Mouse (Mus musculus): ENCODE measurements around the gene Nthl1.
"Not testable (repeated sequence)": the region's sequence is repeated elsewhere in the genome, so short reads cannot be mapped to it uniquely, and the experiment has no call there.

Nthl1 gene

DNA sequence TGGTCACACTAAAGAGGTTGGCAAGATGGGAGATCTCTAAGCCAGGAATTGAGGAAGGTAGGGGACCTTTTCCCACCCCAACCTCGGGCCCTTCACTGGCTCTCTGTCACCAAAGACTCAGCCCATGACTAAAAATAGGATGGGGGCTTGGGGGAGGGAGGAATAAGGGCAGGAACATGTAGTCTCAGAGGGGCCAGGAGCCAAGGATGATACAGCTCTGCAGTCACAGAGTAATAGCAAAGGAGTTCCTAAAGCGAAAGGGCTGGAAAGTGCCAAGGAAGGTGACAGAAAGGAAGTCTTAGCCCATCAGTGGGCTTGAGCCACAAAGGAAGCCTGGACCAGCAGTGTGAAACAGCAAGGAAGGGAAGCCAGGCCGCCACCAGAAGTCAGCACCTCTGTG is 19.4 kb downstream of the Nthl1 start:
- DNase-seq, result no peak

DNA sequence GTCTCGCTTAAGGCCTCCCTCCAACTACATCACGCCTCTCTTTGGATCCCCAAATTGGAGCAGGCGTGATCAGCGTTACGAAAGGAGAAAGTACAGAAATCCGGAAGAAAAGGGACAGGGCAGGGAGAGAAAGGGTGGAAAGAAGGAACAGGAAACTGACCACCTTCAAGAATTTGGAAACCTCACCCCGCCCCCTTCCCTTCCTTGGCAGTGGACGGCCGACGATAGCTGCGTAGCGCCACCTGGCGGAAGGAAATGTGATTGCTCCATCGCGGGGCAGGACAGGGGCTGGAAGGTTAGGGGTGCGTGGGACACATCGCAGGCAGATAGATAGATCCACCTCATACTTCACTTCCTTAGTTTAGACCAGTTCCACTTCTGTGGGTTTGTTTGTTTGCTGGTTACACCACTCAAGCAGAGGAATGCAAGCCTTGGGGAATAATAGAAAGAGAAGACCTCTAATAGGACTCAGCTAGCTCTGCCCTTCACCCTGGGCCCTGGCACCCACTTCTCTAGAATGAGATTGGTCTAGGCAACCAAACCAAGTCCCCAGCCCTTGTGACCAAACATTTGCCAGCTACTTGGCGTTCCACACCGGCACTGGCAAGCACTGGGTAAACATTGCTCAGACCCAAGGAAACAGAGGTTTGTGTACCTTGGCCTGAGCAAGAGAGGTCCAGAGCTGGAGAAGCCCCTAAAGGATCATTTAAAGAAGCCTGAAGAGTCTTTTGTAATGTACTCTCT is 21.7 kb downstream of the Nthl1 start:
- DNase-seq, result peak; percentile 87 to 91

DNA sequence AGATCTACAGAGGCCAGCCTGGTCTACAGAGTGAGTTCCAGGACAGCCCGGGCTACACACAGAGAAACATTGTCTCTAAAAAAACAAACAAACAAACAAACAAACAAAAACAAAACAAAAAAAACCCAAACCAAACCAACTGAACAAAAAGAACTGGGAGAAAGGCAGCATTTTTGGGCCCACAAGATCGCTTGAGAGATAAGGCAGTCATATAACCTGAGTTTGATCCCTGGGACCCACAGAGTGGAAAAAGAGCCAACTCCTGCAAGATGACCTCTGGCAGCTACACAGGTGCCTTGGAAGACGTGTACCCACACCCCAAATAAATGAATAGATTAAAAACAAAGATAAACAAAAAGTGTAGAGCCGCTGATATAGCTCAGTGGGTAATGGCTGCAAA is 22.5 kb downstream of the Nthl1 start:
- DNase-seq, result no peak

DNA sequence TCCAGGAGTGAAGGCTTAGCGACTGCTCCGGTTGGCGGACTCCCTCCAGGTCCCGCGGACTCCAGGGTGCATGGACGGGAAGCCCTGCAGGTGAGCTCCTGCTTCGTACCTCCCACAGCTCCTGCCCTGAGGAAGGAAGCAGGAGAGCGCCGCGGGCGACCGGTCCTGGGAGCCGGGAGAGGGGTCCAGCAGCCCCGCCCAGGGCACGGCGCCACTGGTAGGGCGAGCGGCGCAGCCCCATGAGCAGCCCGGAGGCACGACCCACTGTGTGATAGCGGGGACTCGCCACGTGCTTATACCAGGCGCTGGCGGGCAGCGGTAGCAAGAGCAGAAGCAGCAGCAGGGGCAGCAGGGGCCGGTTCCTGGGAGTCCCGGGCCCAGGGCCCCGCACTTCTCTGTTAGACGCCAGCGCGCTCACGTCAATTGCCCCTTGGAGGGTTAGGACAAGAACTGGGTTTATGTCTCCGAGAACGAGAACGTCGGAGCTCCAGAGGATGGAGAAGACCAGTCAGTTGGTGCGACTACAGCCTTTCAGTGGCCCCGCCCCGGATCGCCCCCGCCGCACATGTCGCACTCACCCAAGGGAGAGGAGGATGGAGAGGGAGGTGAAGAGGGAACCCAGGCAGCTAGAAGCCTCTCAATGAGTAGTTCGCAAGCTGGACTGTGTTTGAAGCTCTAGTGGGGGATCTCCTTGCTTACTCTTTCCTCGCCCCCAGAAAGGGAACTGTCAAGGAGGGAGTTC is 25.7 kb downstream of the Nthl1 start, which contains the start of gene Npw:
Gene Npw, minus strand, starts transcription at position 441 of the 742 bp plus-strand sequence.
- no peak for DNase-seq

DNA sequence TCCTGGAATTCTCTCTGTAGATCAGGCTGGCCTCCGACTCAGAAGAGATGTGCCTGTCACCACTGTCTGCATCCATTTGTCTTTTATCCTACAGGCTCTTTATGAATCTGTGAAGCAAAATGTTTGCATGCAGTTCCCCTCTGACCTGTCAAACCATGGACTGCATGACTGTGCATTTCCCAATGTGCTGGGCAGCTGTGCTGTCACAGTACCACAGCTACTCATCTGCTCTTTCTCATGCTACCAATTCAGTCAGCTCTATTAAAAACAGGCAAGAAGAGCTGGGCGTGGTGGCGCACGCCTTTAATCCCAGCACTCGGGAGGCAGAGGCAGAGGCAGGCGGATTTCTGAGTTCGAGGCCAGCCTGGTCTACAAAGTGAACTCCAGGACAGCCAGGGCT is 34.5 kb downstream of the Nthl1 start:
- DNase-seq, result not testable (repeated sequence)

DNA sequence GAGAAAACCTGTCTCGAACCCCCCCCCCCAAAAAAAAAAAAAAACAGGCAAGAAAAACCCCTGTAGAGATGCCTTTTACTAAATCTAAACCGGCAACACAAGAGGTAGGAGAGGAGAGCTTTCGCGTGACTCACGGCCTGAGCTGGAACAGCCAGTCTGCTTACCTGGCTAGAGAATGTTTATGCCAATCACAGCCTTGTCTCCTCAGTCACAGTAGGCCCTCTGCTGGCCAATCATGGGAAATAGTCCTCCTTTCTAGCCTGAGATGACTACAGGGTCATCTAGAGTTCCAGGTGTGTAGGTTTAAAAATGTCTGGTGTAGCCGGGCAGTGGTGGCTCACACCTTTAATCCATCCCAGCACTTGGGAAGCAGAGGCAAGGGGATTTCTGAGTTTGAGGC is 34.9 kb downstream of the Nthl1 start:
- peak; percentile 82 to 87 for DNase-seq

DNA sequence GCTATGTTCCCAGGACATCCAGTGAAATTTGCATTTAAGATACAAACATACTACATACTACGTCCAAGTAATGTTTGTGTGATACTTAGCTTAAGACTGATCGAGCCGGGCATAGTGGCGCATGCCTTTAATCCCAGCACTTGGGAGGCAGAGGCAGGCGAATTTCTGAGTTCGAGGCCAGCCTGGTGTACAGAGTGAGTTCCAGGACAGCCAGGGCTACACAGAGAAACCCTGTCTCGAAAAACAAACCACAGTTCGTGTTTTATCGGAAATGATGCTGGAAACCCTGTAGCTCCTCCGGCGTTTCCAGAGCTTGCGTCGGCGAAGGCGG is 36.7 kb downstream of the Nthl1 start:
- DNase-seq, result not testable (repeated sequence)

DNA sequence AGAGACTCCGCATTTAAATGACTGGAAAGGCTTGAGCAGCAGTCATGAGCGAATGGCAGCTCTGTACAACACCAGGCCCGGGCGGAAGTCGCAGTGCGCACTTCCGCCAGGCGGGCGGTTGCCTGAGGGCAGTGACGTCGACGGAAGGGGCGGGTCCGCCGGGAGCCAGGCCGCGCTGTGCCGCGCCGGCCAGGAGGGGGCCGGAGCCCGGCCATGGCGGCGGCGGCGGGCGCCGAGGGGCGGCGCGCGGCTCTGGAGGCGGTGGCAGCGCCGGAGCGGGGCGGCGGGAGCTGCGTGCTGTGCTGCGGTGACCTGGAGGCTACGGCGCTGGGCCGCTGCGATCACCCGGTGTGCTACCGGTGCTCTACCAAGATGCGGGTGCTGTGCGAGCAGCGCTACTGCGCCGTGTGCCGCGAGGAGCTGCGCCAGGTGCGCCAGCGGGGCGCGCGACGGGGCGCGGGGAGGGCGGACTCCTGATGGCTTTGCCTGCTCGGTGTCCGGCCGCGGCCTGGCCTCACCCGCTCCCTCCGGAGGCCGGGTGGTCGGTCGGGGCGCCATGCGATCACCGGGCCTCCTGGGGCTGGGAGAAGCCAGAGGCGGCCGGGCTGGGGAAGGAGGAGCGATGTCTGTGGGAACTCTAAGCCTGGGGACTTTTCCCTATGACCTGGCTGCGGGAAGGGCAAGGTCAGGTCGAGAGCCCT is 37.2 kb downstream of the Nthl1 start, which contains the start of gene Zfp598:
Gene Zfp598, plus strand, starts transcription at position 143 of the 701 bp plus-strand sequence.
- peak; percentile 95 to 97 for DNase-seq

DNA sequence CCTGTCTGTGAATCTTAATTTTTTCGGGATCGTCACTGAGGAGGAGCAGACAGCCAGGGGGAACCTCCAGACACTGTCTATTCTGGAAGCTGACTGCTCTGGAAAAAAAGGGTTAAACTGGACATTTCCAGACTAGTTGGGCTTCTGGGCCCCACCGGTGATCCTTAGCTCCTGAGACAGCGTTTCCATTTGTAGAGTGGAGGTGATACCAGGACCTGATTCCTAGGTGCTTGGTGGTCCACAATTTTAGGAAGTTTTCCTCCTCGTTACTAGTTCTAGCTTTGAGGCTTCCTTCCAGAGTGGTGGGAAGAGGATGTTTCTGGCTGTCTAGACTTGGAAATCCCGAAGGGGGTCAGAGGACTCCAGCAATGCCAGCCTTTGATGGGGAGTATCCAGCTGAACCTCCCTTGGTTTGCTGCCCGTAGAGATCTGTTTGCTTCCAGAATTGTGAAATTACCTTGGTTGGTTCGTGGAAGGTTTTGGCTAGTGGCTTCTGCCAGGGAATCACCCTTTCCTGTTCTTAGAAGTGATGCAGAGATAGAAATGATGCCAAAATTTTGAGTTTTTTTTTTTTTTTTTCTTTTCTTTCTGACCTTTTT is 37.9 kb downstream of the Nthl1 start:
- DNase-seq, result no peak

DNA sequence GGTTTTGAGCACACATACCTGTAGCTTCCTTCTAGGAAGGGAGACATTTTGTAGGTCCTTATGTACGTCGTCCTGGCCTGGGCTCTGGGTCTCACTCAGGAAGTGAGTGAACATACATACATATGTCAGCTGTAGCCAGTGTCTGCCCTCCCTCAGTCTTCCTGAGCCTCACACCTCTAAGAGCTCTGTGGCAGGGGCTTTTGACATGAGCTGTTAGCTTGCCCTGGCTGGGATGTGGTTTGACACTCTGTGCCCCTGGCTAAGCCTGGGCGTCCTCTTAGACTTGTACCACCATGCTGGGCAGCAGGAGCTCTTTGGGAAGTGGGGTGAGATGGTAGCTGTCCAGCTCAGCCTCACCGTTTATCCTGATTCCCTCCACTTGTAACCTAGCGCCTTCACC is 38.9 kb downstream of the Nthl1 start:
- DNase-seq, result no peak

DNA sequence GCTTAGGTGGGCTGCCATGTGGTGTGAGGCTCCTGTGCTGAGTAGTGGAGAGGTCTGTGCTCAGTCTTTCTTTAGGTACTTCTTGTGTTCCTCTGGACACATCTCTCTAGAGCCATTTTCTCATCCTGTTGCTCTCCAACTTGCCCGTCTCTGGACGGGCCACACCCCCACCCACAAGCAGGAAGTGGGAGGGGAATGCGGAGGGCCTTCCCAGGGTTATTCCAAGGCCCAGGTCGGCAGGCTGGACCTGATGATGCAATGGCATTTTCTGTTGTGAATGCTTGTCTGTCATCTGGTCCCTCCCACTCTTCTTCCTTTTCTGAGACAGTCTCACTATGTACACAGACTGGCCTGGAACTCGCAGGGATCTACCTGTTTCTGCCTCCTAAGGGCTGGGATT is 39.7 kb downstream of the Nthl1 start:
- no peak for DNase-seq

DNA sequence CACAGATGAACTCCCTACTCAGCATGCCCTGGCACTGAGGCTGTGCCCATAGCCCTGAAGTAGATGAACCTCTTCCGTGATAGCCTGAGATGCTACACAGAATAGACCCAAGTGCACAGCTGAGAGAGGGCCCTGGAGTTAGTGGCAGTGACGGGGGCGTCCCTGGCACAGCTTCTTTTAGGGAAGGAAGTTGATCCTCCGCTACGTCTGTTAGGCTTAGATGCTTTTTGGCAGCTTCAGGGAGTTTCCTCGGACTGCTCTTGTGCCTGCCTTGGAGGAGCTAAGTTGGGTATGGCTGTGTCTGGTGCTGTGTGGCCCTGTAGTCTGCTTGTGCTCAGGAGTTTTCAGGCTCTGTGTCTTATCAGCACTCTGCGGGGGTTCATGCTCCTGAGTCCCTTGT is 41.8 kb downstream of the Nthl1 start:
- no peak for DNase-seq

DNA sequence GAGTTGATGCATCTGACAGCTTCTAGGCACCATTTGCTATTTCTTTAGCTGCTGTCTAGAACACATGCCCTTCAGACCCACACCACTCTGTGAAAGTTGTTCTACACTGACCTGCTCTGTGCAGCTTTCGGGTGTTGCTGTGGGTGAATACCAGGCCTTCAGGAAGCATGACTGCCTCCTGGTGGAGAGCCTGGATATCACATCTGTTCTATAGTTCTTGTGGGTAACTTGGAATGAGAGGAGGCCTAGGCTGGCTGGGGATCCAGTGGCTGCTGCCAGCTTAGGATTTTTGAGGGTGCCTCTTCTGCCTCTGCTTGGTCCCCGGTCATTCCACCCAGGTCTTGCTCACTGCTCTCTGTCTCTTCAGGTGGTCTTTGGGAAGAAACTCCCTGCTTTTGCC is 43.7 kb downstream of the Nthl1 start:
- peak; percentile 77 to 87 for DNase-seq

DNA sequence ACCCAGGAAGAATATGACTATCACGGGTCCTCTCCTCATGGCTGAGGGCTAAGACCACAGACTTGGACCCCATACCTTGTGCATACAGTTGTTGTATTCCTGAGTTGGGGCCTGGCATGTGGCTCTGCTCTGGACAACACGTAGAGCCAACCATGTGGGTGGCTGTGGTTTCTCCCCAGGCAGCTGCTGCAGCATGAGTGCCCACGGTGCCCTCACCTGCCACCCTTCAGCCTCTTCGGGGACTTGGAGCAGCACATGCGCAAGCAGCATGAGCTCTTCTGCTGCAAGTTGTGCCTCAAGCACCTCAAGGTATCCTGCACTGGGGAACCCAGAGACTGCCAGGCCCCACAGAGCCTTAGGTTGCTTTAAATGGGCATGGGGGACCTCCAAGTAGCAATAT is 44.4 kb downstream of the Nthl1 start:
- no peak for DNase-seq

DNA sequence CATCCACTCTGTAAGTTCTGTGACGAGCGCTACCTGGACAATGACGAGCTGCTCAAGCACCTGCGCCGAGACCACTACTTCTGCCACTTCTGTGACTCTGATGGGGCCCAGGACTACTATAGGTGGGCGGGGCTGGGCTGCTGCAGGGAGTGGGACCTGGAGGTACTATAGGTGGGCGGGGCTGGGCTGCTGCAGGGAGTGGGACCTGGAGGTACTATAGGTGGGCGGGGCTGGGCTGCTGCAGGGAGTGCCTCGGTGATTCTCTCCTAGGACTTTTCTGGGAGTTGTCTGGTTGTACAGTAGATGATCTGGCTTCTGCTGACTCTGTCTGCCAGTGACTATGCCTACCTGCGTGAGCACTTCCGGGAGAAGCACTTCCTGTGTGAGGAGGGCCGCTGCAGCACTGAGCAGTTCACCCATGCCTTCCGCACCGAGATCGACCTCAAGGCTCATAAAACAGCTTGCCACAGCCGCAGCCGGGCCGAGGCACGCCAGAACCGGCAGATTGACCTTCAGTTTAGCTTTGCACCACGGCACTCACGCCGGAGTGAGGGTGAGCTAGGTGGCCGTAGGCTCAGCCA is 45.1 kb downstream of the Nthl1 start:
- DNase-seq, result no peak

DNA sequence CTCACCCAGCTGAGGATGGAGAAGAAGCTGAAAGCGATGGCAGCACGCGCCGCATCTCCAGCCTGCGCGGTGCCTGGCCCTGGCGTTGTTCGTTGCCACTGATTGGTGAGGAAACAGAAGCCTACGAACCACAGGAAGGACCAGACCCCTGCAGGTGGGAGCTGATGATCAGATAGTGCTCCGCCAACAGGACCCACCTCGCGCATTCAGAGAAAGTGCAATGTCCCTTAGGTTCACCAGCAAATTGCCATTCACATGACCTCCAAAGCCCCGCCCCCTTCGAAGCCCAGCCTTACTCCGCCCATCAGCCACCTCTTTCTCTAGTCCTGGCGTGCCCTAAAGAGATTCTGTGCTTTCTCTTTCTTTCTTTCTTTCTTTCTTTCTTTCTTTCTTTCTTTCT is 54.0 kb downstream of the Nthl1 start:
- DNase-seq, result peak in 1 of 2 experiments; percentile 48

DNA sequence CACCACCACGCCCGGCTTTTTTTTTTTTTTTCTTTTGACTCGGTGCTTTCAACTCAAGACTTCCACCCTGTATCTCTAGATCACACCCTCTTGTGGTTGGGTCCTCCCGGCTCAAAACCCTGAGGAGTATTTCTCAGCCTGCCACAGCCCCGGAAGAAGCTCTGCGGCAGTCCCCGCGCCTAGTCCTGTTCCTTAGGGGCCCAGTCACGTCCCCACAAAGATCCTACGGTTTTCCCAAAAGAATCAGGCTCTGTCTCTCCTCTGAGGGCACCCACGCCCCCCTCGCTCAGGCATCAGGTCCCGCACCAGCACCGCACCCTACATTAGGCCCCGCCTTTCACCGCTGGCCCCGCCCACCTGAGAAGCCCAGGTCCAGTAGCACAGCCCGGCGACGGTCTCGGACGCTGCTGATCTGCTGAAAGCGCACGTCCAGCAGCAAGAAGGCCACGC is 54.7 kb downstream of the Nthl1 start:
- peak; percentile 51 to 56 for DNase-seq

DNA sequence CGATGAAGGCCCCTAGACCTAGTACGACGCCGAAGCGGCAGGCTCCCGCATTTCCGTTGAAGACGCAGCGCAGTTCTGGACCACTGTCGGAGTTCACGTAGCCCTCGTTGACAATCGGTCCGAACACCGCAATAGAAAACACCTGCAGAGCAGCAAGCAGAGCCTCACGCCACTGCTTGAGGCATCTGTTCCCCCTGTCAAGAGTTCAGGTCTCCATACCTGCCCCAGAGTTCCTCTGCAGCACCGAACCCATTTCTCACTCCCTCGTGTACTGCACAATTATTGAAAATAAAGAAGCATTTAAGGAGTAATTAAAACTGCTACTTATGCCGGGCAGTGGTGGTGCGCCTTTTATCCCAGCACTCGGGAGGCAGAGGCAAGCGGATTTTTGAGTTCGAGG is 55.1 kb downstream of the Nthl1 start:
- no peak for DNase-seq
